Mouse (Mus musculus) liver, embryonic 15.5 days (tissue): Measurements from ENCODE around the gene Ppp1r9b. TPM values are rescaled to one million over a fixed set of nuclear protein-coding genes. Genes with fewer than 3 reads are reported as not detected.
A peak's percentile ranks its signal among the peaks of the same experiment; 100 is the strongest.

Source experiments
- ATAC-seq: fragments of 200-750 bp; cut with Nextera tagmentation; 2 replicates; pipeline ENCODE4 v1.8.0; 2017; ENCODE audit warnings: moderate number of reproducible peaks, mild to moderate bottlenecking, moderate library complexity; ENCODE audit not compliant: insufficient read depth
- H3K27ac ChIP-seq: fragments of 300-500 bp; sonication (generic); replicated peaks from 2 replicates; pipeline ENCODE4 v1.5.1; 2015; ENCODE audit warnings: mild to moderate bottlenecking, inconsistent platforms
- H3K27me3 ChIP-seq: fragments of 300-500 bp; sonication (generic); 2 replicates; pipeline ENCODE4 v1.6.1; 2015; ENCODE audit warnings: mild to moderate bottlenecking, inconsistent platforms
- H3K36me3 ChIP-seq: fragments of 300-500 bp; sonication (generic); replicated peaks from 2 replicates; pipeline ENCODE4 v1.6.1; 2015; ENCODE audit warnings: moderate library complexity, mild to moderate bottlenecking, inconsistent platforms
- H3K4me1 ChIP-seq: fragments of 300-500 bp; sonication (generic); replicated peaks from 2 replicates; pipeline ENCODE4 v1.6.1; 2015; ENCODE audit warnings: inconsistent platforms
- H3K4me2 ChIP-seq: fragments of 300-500 bp; sonication (generic); 2 replicates; pipeline ENCODE4 v1.6.1; 2015; ENCODE audit warnings: moderate library complexity, mild to moderate bottlenecking, inconsistent platforms
- H3K4me3 ChIP-seq: fragments of 300-500 bp; sonication (generic); replicated peaks from 2 replicates; pipeline ENCODE4 v1.5.1; 2015; ENCODE audit warnings: mild to moderate bottlenecking, inconsistent platforms
- H3K9ac ChIP-seq: fragments of 300-500 bp; sonication (generic); 2 replicates; pipeline ENCODE4 v1.6.1; 2015; ENCODE audit warnings: moderate library complexity, mild to moderate bottlenecking, inconsistent platforms
- H3K9me3 ChIP-seq: fragments of 300-500 bp; sonication (generic); replicated peaks from 2 replicates; pipeline ENCODE4 v1.6.1; 2016; ENCODE audit warnings: inconsistent platforms
- WGBS: fragments of 180-500 bp; shearing (Covaris S2); methylation state at CpG from one replicate; pipeline ENCODE4 v1.1.7; 2015; ENCODE audit warnings: mixed read lengths; ENCODE audit not compliant: insufficient replicate concordance; 5-methylcytosine and 5-hydroxymethylcytosine counted together
- polyA plus RNA-seq: library from polyadenylated mRNA; unstranded; fragments of >200 nt; fragmentation: Nextera tagmentation; extraction: Ambion mirVana; gene quantifications from 2 replicates; pipeline ENCODE4 v1.2.1, GENCODE M21; 2015

Ppp1r9b gene
- 8.2 and 8.8 TPM in 2 replicates for polyA plus RNA-seq

GRCm38 (mm10) chr11:94990749-94991577 lies at the start of gene Ppp1r9b:
Gene Ppp1r9b, plus strand, starts transcription at chr11:94991035.
- WGBS, result under 1% methylated on average over 56 of the region's 69 CpGs
- Histone ChIP-seq H3K4me2 (peak within 1 kb of the TSS; percentile 97), H3K9me3 (no peaks in the 10 kb centered on the region), H3K27me3 (no peaks in the 10 kb centered on the region), H3K9ac (peak within 1 kb of the TSS; percentile 94), H3K4me3 (peak within 1 kb of the TSS; percentile 89), H3K27ac (peak within 1 kb of the TSS; percentile 90), H3K4me1 (peaks cover 92% of the 10 kb centered on the region), H3K36me3 (no peaks in the 10 kb centered on the region)
- peak; percentile 80 for ATAC-seq

DNA sequence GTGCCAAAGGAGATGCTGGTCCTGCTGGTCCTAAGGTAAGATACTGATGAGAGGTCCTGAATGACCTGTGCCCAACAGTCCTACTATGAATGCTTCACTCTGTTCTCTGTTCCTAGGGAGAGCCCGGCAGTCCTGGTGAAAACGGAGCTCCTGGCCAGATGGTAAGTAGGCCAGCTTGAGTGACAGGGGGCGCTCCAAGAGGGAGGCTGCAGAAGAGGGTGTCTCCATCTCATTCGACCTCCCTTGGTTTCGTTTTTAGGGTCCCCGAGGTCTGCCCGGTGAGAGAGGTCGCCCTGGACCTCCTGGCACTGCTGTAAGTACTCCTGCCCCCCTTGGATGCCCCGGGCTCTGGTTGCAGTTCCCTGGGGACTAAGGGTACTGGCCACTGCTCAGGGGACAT lies 49.7 kb upstream of the Ppp1r9b start:
- Histone ChIP-seq H3K4me3 (no peak overlapping the region), H3K9me3 (no peaks in the 10 kb centered on the region), H3K36me3 (no peaks in the 10 kb centered on the region), H3K27ac (no peak overlapping the region), H3K4me2 (no peak overlapping the region), H3K27me3 (peaks cover 90% of the 10 kb centered on the region), H3K9ac (no peak overlapping the region), H3K4me1 (peaks cover 22% of the 10 kb centered on the region)
- 20% methylated on average over 9 of the region's 9 CpGs for WGBS
- no peak for ATAC-seq

- H3K9ac ChIP-seq, result no peak overlapping the region
- H3K9me3 ChIP-seq, result no peaks in the 10 kb centered on the region
- WGBS, result 58% methylated on average over 8 of the region's 8 CpGs
- H3K27ac ChIP-seq, result no peak overlapping the region
- H3K4me2 ChIP-seq, result no peak overlapping the region
- no peak for ATAC-seq
- H3K4me1 ChIP-seq, result peaks cover 19% of the 10 kb centered on the region
- no peaks in the 10 kb centered on the region for H3K36me3 ChIP-seq
- H3K4me3 ChIP-seq, result no peak overlapping the region
- peaks cover 90% of the 10 kb centered on the region for H3K27me3 ChIP-seq
Measured at GRCm38 (mm10) chr11:94941776-94942175, 49.1 kb upstream of the Ppp1r9b start.

DNA sequence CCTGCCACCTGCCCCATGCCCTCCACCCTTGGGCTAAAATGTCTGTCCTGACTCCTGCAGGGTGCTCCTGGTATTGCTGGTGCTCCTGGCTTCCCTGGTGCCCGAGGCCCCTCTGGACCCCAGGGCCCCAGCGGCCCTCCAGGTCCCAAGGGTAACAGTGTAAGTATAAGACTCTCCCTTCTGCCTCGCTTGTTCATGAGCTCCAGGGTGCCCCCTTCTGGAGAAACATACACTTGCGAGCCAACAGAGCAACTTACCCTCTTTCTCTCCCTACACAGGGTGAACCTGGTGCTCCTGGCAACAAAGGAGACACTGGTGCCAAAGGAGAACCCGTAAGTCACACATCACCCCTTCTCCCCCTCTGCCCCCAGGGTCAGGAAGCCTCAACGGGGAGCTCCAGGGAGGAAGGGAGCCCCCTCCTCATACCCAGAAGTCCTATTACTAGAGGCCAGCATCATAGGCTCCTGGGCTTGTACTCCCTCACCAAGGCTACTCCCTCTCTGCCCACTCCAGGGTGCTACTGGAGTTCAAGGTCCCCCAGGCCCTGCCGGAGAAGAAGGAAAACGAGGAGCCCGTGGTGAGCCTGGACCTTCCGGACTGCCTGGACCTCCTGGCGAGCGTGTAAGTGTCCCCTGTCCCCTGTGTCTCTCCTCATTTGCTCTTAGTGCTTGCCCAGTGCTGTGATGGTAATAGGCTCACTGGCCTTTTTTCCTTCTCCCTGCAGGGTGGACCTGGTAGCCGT lies 48.4 kb upstream of the Ppp1r9b start:
- H3K4me2 ChIP-seq, result no peak overlapping the region
- no peak overlapping the region for H3K9ac ChIP-seq
- WGBS, result 33% methylated on average over 13 of the region's 13 CpGs
- peaks cover 84% of the 10 kb centered on the region for H3K27me3 ChIP-seq
- no peaks in the 10 kb centered on the region for H3K9me3 ChIP-seq
- H3K4me1 ChIP-seq, result peaks cover 13% of the 10 kb centered on the region
- H3K4me3 ChIP-seq, result no peak overlapping the region
- ATAC-seq, result no peak
- H3K36me3 ChIP-seq, result no peaks in the 10 kb centered on the region
- H3K27ac ChIP-seq, result no peak overlapping the region

DNA sequence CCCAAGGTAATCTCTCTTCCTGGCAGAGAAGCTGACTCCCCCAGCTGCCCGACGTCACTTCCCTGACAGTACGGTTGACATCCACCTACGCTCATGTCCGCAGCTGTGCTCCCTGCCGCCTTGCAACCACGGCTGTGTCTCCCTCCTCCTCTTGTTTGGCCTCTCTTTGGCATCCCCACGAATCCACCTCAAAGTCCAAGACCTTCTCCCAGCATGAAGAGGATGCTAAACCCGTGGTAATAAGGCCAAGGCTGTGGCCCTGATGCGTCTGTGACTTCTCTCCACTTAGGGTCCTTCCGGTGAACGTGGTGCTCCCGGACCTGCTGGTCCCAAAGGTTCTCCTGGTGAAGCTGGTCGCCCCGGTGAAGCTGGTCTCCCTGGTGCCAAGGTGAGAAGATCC lies 47.8 kb upstream of the Ppp1r9b start:
- Histone ChIP-seq H3K4me2 (no peak overlapping the region), H3K4me3 (no peak overlapping the region), H3K9me3 (no peaks in the 10 kb centered on the region), H3K4me1 (peaks cover 7% of the 10 kb centered on the region; the same call in 1 of the 2 replicates), H3K36me3 (no peaks in the 10 kb centered on the region), H3K27ac (no peak overlapping the region), H3K27me3 (peaks cover 78% of the 10 kb centered on the region), H3K9ac (no peak overlapping the region)
- no peak for ATAC-seq
- 63% methylated on average over 15 of the region's 15 CpGs for WGBS

DNA sequence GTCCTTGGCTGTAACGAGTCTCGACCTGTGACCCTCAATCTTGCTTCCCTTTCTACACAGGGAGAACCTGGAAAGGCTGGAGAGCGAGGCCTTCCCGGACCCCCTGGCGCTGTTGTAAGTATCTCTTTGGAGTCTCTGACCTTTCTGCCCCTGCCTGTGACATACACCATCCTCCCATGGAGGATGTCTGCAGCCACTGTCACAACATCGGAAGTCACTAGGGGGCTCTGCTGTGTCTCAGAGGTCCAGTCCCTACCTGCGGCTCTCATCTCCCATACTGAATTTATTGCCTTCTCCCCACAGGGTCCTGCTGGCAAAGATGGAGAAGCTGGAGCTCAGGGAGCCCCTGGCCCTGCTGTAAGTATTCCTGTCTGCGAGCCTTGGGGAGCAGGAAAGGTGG lies 46.5 kb upstream of the Ppp1r9b start:
- no peaks in the 10 kb centered on the region for H3K9me3 ChIP-seq
- no peak overlapping the region for H3K9ac ChIP-seq
- no peak overlapping the region for H3K4me3 ChIP-seq
- H3K27ac ChIP-seq, result no peak overlapping the region
- H3K27me3 ChIP-seq, result peaks cover 72% of the 10 kb centered on the region
- H3K4me2 ChIP-seq, result no peak overlapping the region
- peaks cover 6% of the 10 kb centered on the region; the same call in 1 of the 2 replicates for H3K4me1 ChIP-seq
- H3K36me3 ChIP-seq, result no peaks in the 10 kb centered on the region
- ATAC-seq, result no peak
- WGBS, result 19% methylated on average over 8 of the region's 8 CpGs

GRCm38 (mm10) chr11:94945236-94945635 lies 45.6 kb upstream of the Ppp1r9b start:
- Histone ChIP-seq H3K27ac (no peak overlapping the region), H3K4me3 (no peak overlapping the region), H3K27me3 (peaks cover 63% of the 10 kb centered on the region), H3K4me1 (peaks cover 6% of the 10 kb centered on the region; the same call in 1 of the 2 replicates), H3K9ac (no peak overlapping the region), H3K9me3 (no peaks in the 10 kb centered on the region), H3K4me2 (no peak overlapping the region), H3K36me3 (no peaks in the 10 kb centered on the region)
- whole genome bisulfite sequencing, result 54% methylated on average over 12 of the region's 12 CpGs
- ATAC-seq, result no peak

- Histone ChIP-seq H3K4me2 (no peak overlapping the region), H3K9me3 (no peaks in the 10 kb centered on the region), H3K4me3 (no peak overlapping the region), H3K9ac (no peak overlapping the region), H3K36me3 (no peaks in the 10 kb centered on the region), H3K4me1 (no peaks in the 10 kb centered on the region), H3K27ac (no peak overlapping the region), H3K27me3 (peaks cover 36% of the 10 kb centered on the region)
- no peak for ATAC-seq
- 18% methylated on average over 6 of the region's 6 CpGs for WGBS
Measured at GRCm38 (mm10) chr11:94952169-94952568, 38.7 kb upstream of the Ppp1r9b start.

DNA sequence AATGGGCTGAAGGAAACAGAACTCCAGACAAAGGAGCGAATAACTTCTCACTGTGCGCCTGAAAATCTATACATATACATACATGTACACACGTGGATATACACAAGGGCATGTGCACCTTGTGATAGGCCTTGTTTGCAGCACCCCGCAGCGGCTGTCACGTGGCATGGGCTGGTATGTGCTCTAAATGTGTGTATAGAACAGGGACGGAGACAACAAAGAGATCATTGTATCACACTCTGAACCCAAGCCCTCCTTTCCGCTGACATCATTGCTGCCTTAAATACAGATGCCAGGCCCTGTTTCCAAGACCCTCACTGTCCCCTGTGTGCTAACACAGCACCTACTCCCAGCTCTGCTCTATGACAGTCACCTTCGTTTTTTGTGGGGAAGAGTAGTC lies 35.7 kb upstream of the Ppp1r9b start:
- H3K27me3 ChIP-seq, result peaks cover 29% of the 10 kb centered on the region
- 67% methylated on average over 9 of the region's 9 CpGs for WGBS
- no peaks in the 10 kb centered on the region for H3K9me3 ChIP-seq
- H3K36me3 ChIP-seq, result no peaks in the 10 kb centered on the region
- H3K4me2 ChIP-seq, result no peak overlapping the region
- H3K4me1 ChIP-seq, result no peaks in the 10 kb centered on the region
- no peak overlapping the region for H3K9ac ChIP-seq
- no peak overlapping the region for H3K4me3 ChIP-seq
- H3K27ac ChIP-seq, result no peak overlapping the region
- no peak for ATAC-seq

DNA sequence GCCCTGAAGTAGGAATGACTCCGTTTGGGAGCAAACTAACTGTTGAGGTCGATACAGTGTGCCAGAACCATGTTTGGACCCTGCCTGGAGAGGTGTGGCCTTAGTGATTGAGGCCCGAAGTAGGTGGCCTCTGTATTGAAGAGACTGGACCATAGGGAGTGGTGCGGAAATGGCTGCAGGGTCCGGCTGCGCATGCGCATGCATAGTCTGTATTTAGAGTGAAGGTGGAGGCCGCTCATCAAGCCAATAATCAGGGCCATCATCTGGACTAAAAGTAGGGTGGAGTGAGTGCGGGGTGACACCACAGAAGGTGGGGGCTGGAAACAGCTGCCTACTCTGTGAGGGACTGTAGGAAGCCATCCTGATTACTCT lies 33.2 kb upstream of the Ppp1r9b start:
- H3K4me3 ChIP-seq, result no peak overlapping the region
- no peak for ATAC-seq
- no peak overlapping the region for H3K27ac ChIP-seq
- H3K9me3 ChIP-seq, result no peaks in the 10 kb centered on the region
- H3K27me3 ChIP-seq, result peaks cover 26% of the 10 kb centered on the region
- no peaks in the 10 kb centered on the region for H3K4me1 ChIP-seq
- no peak overlapping the region for H3K4me2 ChIP-seq
- WGBS, result 61% methylated on average over 9 of the region's 9 CpGs
- no peak overlapping the region for H3K9ac ChIP-seq
- no peaks in the 10 kb centered on the region for H3K36me3 ChIP-seq

GRCm38 (mm10) chr11:94958065-94958858 lies 32.6 kb upstream of the Ppp1r9b start:
- ATAC-seq, result peak; percentile 42; the same call in 1 of the 2 replicates
- Histone ChIP-seq H3K9ac (no peak overlapping the region), H3K4me2 (no peak overlapping the region), H3K4me3 (no peak overlapping the region), H3K27me3 (peaks cover 32% of the 10 kb centered on the region), H3K27ac (no peak overlapping the region), H3K9me3 (no peaks in the 10 kb centered on the region), H3K4me1 (no peaks in the 10 kb centered on the region), H3K36me3 (no peaks in the 10 kb centered on the region)
- WGBS, result 8% methylated on average over 8 of the region's 8 CpGs
